Mouse (Mus musculus): ENCODE results near the gene Hrc. TPM values are rescaled to one million over a fixed set of nuclear protein-coding genes. Genes with fewer than 3 reads are reported as not detected.

Gene Hrc
- 4.6 TPM for polyA plus RNA-seq (2014; fragmentation: Illumina TruSeq; extraction: RNeasy Lipid Tissue Mini Kit (QIAGEN cat#74804); ENCODE audit: insufficient read depth, low read depth, low replicate concordance)

DNA sequence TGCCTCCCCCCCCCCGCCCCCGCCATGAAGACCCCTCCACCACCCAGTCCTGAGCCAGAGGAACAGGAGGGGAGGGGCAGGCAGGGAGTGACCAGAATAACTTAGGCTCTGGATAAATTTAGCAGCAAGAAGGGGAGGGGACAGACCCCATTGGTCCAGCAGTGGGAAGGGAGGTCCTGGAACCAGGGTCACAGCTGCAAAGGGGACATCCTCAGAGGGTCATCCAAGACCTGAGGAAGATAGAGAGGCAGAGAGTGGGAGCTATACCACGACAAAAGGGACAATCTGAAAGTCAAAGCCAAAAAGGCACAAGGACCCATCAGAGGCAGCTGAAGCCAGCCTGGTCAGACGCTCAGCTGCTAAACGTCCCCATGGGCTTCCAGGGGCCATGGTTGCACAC lies at the start of gene Hrc:
Gene Hrc (plus strand): TSS at position 235 of the 400 bp plus-strand sequence.

GRCm38 (mm10) chr7:45333431-45333982 lies 1.6 kb upstream of the Hrc start, which contains the start of gene Trpm4:
Trpm4 (minus strand) TSS chr7:45333780.

DNA sequence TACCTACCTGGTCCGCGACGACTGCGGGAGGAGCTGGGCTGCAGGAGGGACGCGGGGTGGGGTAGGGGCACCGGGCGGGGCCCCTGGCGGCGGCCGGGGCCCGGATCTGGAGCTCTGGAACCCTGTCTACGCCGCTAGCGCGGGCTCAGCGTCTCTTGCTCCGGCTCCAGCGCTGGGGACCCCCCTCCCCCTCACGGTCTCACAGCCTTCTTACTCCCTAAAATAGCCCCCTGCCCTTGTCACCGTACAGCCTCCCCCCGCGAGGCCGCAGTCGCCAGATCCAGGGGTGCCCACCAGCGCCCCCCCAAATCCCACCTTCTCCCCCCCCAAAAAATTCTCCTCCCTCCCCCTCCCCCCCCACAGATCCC lies 31.5 kb downstream of the Hrc start, which contains the start of gene Ppfia3:
Gene Ppfia3 (minus strand): TSS at position 368 of the 368 bp plus-strand sequence.

GRCm38 (mm10) chr7:45370475-45371311 lies 35.6 kb downstream of the Hrc start, which contains the start of gene Lin7b:
Lin7b (minus strand) TSS chr7:45370583.

Other genes starting within 250 kb of the Hrc start
- gene Rcn3, start 243.1 kb upstream of the Hrc start, polyA plus RNA-seq (2014; fragmentation: Illumina TruSeq; extraction: RNeasy Lipid Tissue Mini Kit (QIAGEN cat#74804); ENCODE audit: insufficient read depth, low read depth, low replicate concordance): 83.1 TPM
- gene Fcgrt, start 231.4 kb upstream of the Hrc start, polyA plus RNA-seq (2014; fragmentation: Illumina TruSeq; extraction: RNeasy Lipid Tissue Mini Kit (QIAGEN cat#74804); ENCODE audit: insufficient read depth, low read depth, low replicate concordance): 91.4 TPM
- 1,585 TPM for gene Rps11, start 210.9 kb upstream of the Hrc start, polyA plus RNA-seq (2014; fragmentation: Illumina TruSeq; extraction: RNeasy Lipid Tissue Mini Kit (QIAGEN cat#74804); ENCODE audit: insufficient read depth, low read depth, low replicate concordance)
- gene Rpl13a, start 206.5 kb upstream of the Hrc start, polyA plus RNA-seq (2014; fragmentation: Illumina TruSeq; extraction: RNeasy Lipid Tissue Mini Kit (QIAGEN cat#74804); ENCODE audit: insufficient read depth, low read depth, low replicate concordance): 3,762 TPM
- gene Gm45713, start 199.1 kb upstream of the Hrc start, polyA plus RNA-seq (2014; fragmentation: Illumina TruSeq; extraction: RNeasy Lipid Tissue Mini Kit (QIAGEN cat#74804); ENCODE audit: insufficient read depth, low read depth, low replicate concordance): not detected
- gene Flt3l, start 198.9 kb upstream of the Hrc start, polyA plus RNA-seq (2014; fragmentation: Illumina TruSeq; extraction: RNeasy Lipid Tissue Mini Kit (QIAGEN cat#74804); ENCODE audit: insufficient read depth, low read depth, low replicate concordance): 39.0 TPM
- gene Pih1d1, start 181.0 kb upstream of the Hrc start, polyA plus RNA-seq (2014; fragmentation: Illumina TruSeq; extraction: RNeasy Lipid Tissue Mini Kit (QIAGEN cat#74804); ENCODE audit: insufficient read depth, low read depth, low replicate concordance): 55.1 TPM
- gene Aldh16a1, start 180.7 kb upstream of the Hrc start, polyA plus RNA-seq (2014; fragmentation: Illumina TruSeq; extraction: RNeasy Lipid Tissue Mini Kit (QIAGEN cat#74804); ENCODE audit: insufficient read depth, low read depth, low replicate concordance): 21.1 TPM
- gene Slc17a7, start 171.3 kb upstream of the Hrc start, polyA plus RNA-seq (2014; fragmentation: Illumina TruSeq; extraction: RNeasy Lipid Tissue Mini Kit (QIAGEN cat#74804); ENCODE audit: insufficient read depth, low read depth, low replicate concordance): 1.1 TPM
- gene Gfy, start 155.7 kb upstream of the Hrc start, polyA plus RNA-seq (2014; fragmentation: Illumina TruSeq; extraction: RNeasy Lipid Tissue Mini Kit (QIAGEN cat#74804); ENCODE audit: insufficient read depth, low read depth, low replicate concordance): not detected
- not detected for gene Pth2, start 154.3 kb upstream of the Hrc start, polyA plus RNA-seq (2014; fragmentation: Illumina TruSeq; extraction: RNeasy Lipid Tissue Mini Kit (QIAGEN cat#74804); ENCODE audit: insufficient read depth, low read depth, low replicate concordance)
- 1.5 TPM for gene Ccdc155, start 130.4 kb upstream of the Hrc start, polyA plus RNA-seq (2014; fragmentation: Illumina TruSeq; extraction: RNeasy Lipid Tissue Mini Kit (QIAGEN cat#74804); ENCODE audit: insufficient read depth, low read depth, low replicate concordance)
- 0.81 TPM for gene Dkkl1, start 123.1 kb upstream of the Hrc start, polyA plus RNA-seq (2014; fragmentation: Illumina TruSeq; extraction: RNeasy Lipid Tissue Mini Kit (QIAGEN cat#74804); ENCODE audit: insufficient read depth, low read depth, low replicate concordance)
- 16.7 TPM for gene Tead2, start 119.5 kb upstream of the Hrc start, polyA plus RNA-seq (2014; fragmentation: Illumina TruSeq; extraction: RNeasy Lipid Tissue Mini Kit (QIAGEN cat#74804); ENCODE audit: insufficient read depth, low read depth, low replicate concordance)
- gene Cd37, start 96.2 kb upstream of the Hrc start, polyA plus RNA-seq (2014; fragmentation: Illumina TruSeq; extraction: RNeasy Lipid Tissue Mini Kit (QIAGEN cat#74804); ENCODE audit: insufficient read depth, low read depth, low replicate concordance): 36.3 TPM
- gene Slc6a16, start 94.2 kb upstream of the Hrc start, polyA plus RNA-seq (2014; fragmentation: Illumina TruSeq; extraction: RNeasy Lipid Tissue Mini Kit (QIAGEN cat#74804); ENCODE audit: insufficient read depth, low read depth, low replicate concordance): not detected
- gene Slc6a21, start 57.8 kb upstream of the Hrc start, polyA plus RNA-seq (2014; fragmentation: Illumina TruSeq; extraction: RNeasy Lipid Tissue Mini Kit (QIAGEN cat#74804); ENCODE audit: insufficient read depth, low read depth, low replicate concordance): not detected
- 26.8 TPM for gene Trpm4, start 1.5 kb upstream of the Hrc start, polyA plus RNA-seq (2014; fragmentation: Illumina TruSeq; extraction: RNeasy Lipid Tissue Mini Kit (QIAGEN cat#74804); ENCODE audit: insufficient read depth, low read depth, low replicate concordance)
- gene Ppfia3, start 31.7 kb downstream of the Hrc start, polyA plus RNA-seq (2014; fragmentation: Illumina TruSeq; extraction: RNeasy Lipid Tissue Mini Kit (QIAGEN cat#74804); ENCODE audit: insufficient read depth, low read depth, low replicate concordance): 0.80 TPM
- not detected for gene Lin7b, start 35.3 kb downstream of the Hrc start, polyA plus RNA-seq (2014; fragmentation: Illumina TruSeq; extraction: RNeasy Lipid Tissue Mini Kit (QIAGEN cat#74804); ENCODE audit: insufficient read depth, low read depth, low replicate concordance)
- gene Snrnp70, start 60.5 kb downstream of the Hrc start, polyA plus RNA-seq (2014; fragmentation: Illumina TruSeq; extraction: RNeasy Lipid Tissue Mini Kit (QIAGEN cat#74804); ENCODE audit: insufficient read depth, low read depth, low replicate concordance): 123 TPM
- gene Kcna7, start 70.4 kb downstream of the Hrc start, polyA plus RNA-seq (2014; fragmentation: Illumina TruSeq; extraction: RNeasy Lipid Tissue Mini Kit (QIAGEN cat#74804); ENCODE audit: insufficient read depth, low read depth, low replicate concordance): not detected
- gene Ntf5, start 78.4 kb downstream of the Hrc start, polyA plus RNA-seq (2014; fragmentation: Illumina TruSeq; extraction: RNeasy Lipid Tissue Mini Kit (QIAGEN cat#74804); ENCODE audit: insufficient read depth, low read depth, low replicate concordance): 3.0 TPM
- 5.9 TPM for gene Lhb, start 85.5 kb downstream of the Hrc start, polyA plus RNA-seq (2014; fragmentation: Illumina TruSeq; extraction: RNeasy Lipid Tissue Mini Kit (QIAGEN cat#74804); ENCODE audit: insufficient read depth, low read depth, low replicate concordance)
- 8.9 TPM for gene Gys1, start 99.6 kb downstream of the Hrc start, polyA plus RNA-seq (2014; fragmentation: Illumina TruSeq; extraction: RNeasy Lipid Tissue Mini Kit (QIAGEN cat#74804); ENCODE audit: insufficient read depth, low read depth, low replicate concordance)
- gene Ruvbl2, start 102.8 kb downstream of the Hrc start, polyA plus RNA-seq (2014; fragmentation: Illumina TruSeq; extraction: RNeasy Lipid Tissue Mini Kit (QIAGEN cat#74804); ENCODE audit: insufficient read depth, low read depth, low replicate concordance): 33.3 TPM
- 2,902 TPM for gene Ftl1, start 124.6 kb downstream of the Hrc start, polyA plus RNA-seq (2014; fragmentation: Illumina TruSeq; extraction: RNeasy Lipid Tissue Mini Kit (QIAGEN cat#74804); ENCODE audit: insufficient read depth, low read depth, low replicate concordance)
- gene Bax, start 131.6 kb downstream of the Hrc start, polyA plus RNA-seq (2014; fragmentation: Illumina TruSeq; extraction: RNeasy Lipid Tissue Mini Kit (QIAGEN cat#74804); ENCODE audit: insufficient read depth, low read depth, low replicate concordance): 93.3 TPM
- not detected for gene Tulp2, start 146.6 kb downstream of the Hrc start, polyA plus RNA-seq (2014; fragmentation: Illumina TruSeq; extraction: RNeasy Lipid Tissue Mini Kit (QIAGEN cat#74804); ENCODE audit: insufficient read depth, low read depth, low replicate concordance)
- not detected for gene Gm45808, start 151.5 kb downstream of the Hrc start, polyA plus RNA-seq (2014; fragmentation: Illumina TruSeq; extraction: RNeasy Lipid Tissue Mini Kit (QIAGEN cat#74804); ENCODE audit: insufficient read depth, low read depth, low replicate concordance)
- gene Dhdh, start 153.5 kb downstream of the Hrc start, polyA plus RNA-seq (2014; fragmentation: Illumina TruSeq; extraction: RNeasy Lipid Tissue Mini Kit (QIAGEN cat#74804); ENCODE audit: insufficient read depth, low read depth, low replicate concordance): 5.0 TPM
- gene Nucb1, start 175.1 kb downstream of the Hrc start, polyA plus RNA-seq (2014; fragmentation: Illumina TruSeq; extraction: RNeasy Lipid Tissue Mini Kit (QIAGEN cat#74804); ENCODE audit: insufficient read depth, low read depth, low replicate concordance): 134 TPM
- 62.8 TPM for gene Ppp1r15a, start 191.0 kb downstream of the Hrc start, polyA plus RNA-seq (2014; fragmentation: Illumina TruSeq; extraction: RNeasy Lipid Tissue Mini Kit (QIAGEN cat#74804); ENCODE audit: insufficient read depth, low read depth, low replicate concordance)
- 5.7 TPM for gene Plekha4, start 191.0 kb downstream of the Hrc start, polyA plus RNA-seq (2014; fragmentation: Illumina TruSeq; extraction: RNeasy Lipid Tissue Mini Kit (QIAGEN cat#74804); ENCODE audit: insufficient read depth, low read depth, low replicate concordance)
- 0.54 TPM for gene Hsd17b14, start 219.6 kb downstream of the Hrc start, polyA plus RNA-seq (2014; fragmentation: Illumina TruSeq; extraction: RNeasy Lipid Tissue Mini Kit (QIAGEN cat#74804); ENCODE audit: insufficient read depth, low read depth, low replicate concordance)
- gene Bcat2, start 234.9 kb downstream of the Hrc start, polyA plus RNA-seq (2014; fragmentation: Illumina TruSeq; extraction: RNeasy Lipid Tissue Mini Kit (QIAGEN cat#74804); ENCODE audit: insufficient read depth, low read depth, low replicate concordance): 43.0 TPM